Comparison of ENCODE assay signal across 22 mouse cellular contexts in genomic region chr8:69752437-69752836, GRCm38 (mm10). TPM values are rescaled to one million over a fixed set of nuclear protein-coding genes. Genes with fewer than 3 reads are reported as not detected.
"Had no signal": no experiment of that assay in that cellular context is flagged by ENCODE, and none has a peak within 500 bp of the region (broad histone marks: within the 10 kb centered on the region; RNA-seq: fewer than 3 reads in every experiment).

No protein-coding gene starts in this region.

- H3K27me3 ChIP-seq: limb, embryonic 13.5 days; megakaryocyte, embryonic 14.5 days had no signal

- H3K27ac ChIP-seq: limb, embryonic 10.5 days; limb, embryonic 13.5 days; macrophage; stomach, postnatal 0 days had no signal

- H3K4me3 ChIP-seq: limb, embryonic 10.5 days; limb, embryonic 13.5 days; megakaryocyte, embryonic 14.5 days had no signal

- H3K9ac ChIP-seq: limb, embryonic 13.5 days; lung, embryonic 14.5 days had no signal

- H3K4me2 ChIP-seq: limb, embryonic 13.5 days; lung, embryonic 14.5 days; midbrain, embryonic 11.5 days had no signal

- ATAC-seq: inflammation-experienced regulatory T-cells, adult 6 months; lung, postnatal 0 days had no signal

- DNase-seq: kidney, adult 11 months; kidney, adult 9 months; kidney, postnatal 14 days; kidney, postnatal 4 days; lung, embryonic 14.5 days; midbrain, embryonic 14.5 days; right cerebral cortex, adult 18-20 months; right cerebral cortex, postnatal 14 days; right cerebral cortex, postnatal 4 days; thymus, adult 2 months; thymus, postnatal 14 days; thymus, postnatal 4 days had no signal

- H3K9me3 ChIP-seq: limb, embryonic 10.5 days; limb, embryonic 13.5 days; megakaryocyte, embryonic 14.5 days had no signal

RNA-seq across cellular contexts. Expression of gene Gm20422, which starts 22.2 kb away (rescaled TPM):
- total RNA-seq: liver, adult 2 months had no signal
- polyA plus RNA-seq: liver, adult 2 months; macrophage; midbrain, embryonic 14.5 days; midbrain, postnatal 0 days; thymus, adult 2 months had no signal
